ENCODE assay signal across 10 mouse cellular contexts in the genomic region with DNA sequence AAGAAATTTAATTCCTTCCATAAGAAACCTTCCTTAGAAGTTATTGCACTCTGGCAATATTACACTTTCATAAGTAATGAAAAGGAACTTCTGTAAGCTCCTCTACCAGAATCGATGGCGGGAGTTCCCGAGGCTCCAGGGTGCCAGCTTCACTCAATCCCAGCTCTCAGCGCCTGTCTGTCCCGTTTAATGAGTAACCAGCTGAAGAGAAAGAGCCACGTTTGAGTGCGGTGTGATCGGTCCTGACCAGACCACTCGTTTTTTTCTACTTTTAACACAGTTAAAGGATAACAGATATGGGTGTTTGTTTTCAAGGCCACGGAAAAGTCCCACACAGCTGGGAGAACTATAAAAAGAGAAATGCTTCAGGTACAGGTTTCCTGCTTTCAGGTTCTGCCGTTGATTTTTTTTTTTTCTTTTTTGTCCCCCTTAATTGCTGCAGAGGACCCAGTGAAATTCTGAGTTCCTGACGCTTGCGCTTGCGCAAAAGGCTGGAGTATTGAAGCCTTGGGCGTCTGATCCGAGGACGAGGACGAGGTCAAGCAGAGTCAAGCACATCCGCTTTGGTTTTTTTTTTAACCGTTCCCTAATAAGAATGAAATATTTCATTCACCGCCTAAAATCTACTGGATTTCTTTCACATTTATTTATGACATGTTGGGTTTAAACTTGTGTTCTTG. TPM values are rescaled to one million over a fixed set of nuclear protein-coding genes. Genes with fewer than 3 reads are reported as not detected.
DNase-seq lines count a peak whose midpoint lies in the region; ATAC-seq and TF ChIP-seq lines count a peak whose summit lies in the region.
"Had no signal": no experiment of that assay in that cellular context is flagged by ENCODE, and none has a peak within 500 bp of the region (broad histone marks: within the 10 kb centered on the region; RNA-seq: fewer than 3 reads in every experiment).

No protein-coding gene starts in this region.

- peak; percentile 64 for ATAC-seq in lung, postnatal 0 days
- ATAC-seq: midbrain, embryonic 13.5 days had no signal

- H3K4me2 ChIP-seq in lung, postnatal 0 days (replicated peaks; ENCODE audit: low read depth, low read length), result peak overlapping the region; percentile 17; the same call in 1 of the 2 replicates
- H3K4me2 ChIP-seq: midbrain, embryonic 13.5 days had no signal

- DNase-seq in adrenal gland, adult (ENCODE audit: inconsistent age in 2 of 2, low spot score in 1 of 2), result peak; percentile 70 to 85
- no peak for DNase-seq in adrenal gland, postnatal 4 days (ENCODE audit: low spot score in 2 of 2)
- DNase-seq in lung, postnatal 0 days (ENCODE audit: low spot score), result peak; percentile 45
- DNase-seq in lung, postnatal 25 days (ENCODE audit: low spot score), result no peak
- DNase-seq in kidney, postnatal 4 days, result peak; percentile 48 to 65
- DNase-seq in layer of hippocampus, postnatal 25 days (ENCODE audit: extremely low spot score in 1 of 2, low spot score in 1 of 2), result no peak
- DNase-seq in right cerebral cortex, postnatal 36 days (ENCODE audit: low spot score in 2 of 2), result no peak
- DNase-seq: gastrocnemius, postnatal 25 days had no signal

- H3K4me1 ChIP-seq in lung, postnatal 0 days (ENCODE audit: insufficient read depth, low read depth, low read length), result no peaks in the 10 kb centered on the region
- peaks cover 2% of the 10 kb centered on the region; the same call in 1 of the 2 replicates for H3K4me1 ChIP-seq in testis, adult 2 months (ENCODE audit: control insufficient read depth, insufficient read depth, low read length)
- H3K4me1 ChIP-seq: midbrain, embryonic 13.5 days had no signal

- no peak overlapping the region for H3K27ac ChIP-seq in lung, postnatal 0 days (ENCODE audit: low read length)
- no peak overlapping the region for H3K27ac ChIP-seq in testis, adult 2 months (ENCODE audit: control insufficient read depth, insufficient read depth, low read depth, low read length)
- H3K27ac ChIP-seq: midbrain, embryonic 13.5 days had no signal

- TF ChIP-seq POLR2A in testis, adult 2 months (IDR thresholded peaks at IDR 0.05; ENCODE audit: control insufficient read depth, low read depth, low read length), result no peak

- H3K4me3 ChIP-seq in lung, postnatal 0 days (ENCODE audit: low read depth, low read length), result no peak overlapping the region
- H3K4me3 ChIP-seq in testis, adult 2 months (ENCODE audit: control insufficient read depth, low read depth, low read length), result peak overlapping the region; percentile 20
- H3K4me3 ChIP-seq: midbrain, embryonic 13.5 days had no signal

- H3K27me3 ChIP-seq in lung, postnatal 0 days (replicated peaks; ENCODE audit: insufficient read depth, low read length), result no peaks in the 10 kb centered on the region
- no peaks in the 10 kb centered on the region for H3K27me3 ChIP-seq in testis, adult 2 months (ENCODE audit: control insufficient read depth, insufficient read depth, low read length)
- H3K27me3 ChIP-seq: midbrain, embryonic 13.5 days had no signal

- 33% methylated on average over 21 of the region's 21 CpGs for WGBS in lung, postnatal 0 days

- H3K9ac ChIP-seq in lung, postnatal 0 days (replicated peaks; ENCODE audit: low read depth), result 0 out of 2 replicates have a peak overlapping the region, but pooled peaks have one; percentile 1
- H3K9ac ChIP-seq: midbrain, embryonic 13.5 days had no signal

- H3K9me3 ChIP-seq in lung, postnatal 0 days (ENCODE audit: low read length), result no peaks in the 10 kb centered on the region
- H3K9me3 ChIP-seq: midbrain, embryonic 13.5 days had no signal

- no peaks in the 10 kb centered on the region for H3K36me3 ChIP-seq in lung, postnatal 0 days (ENCODE audit: insufficient read depth, low read length)
- H3K36me3 ChIP-seq in testis, adult 2 months (ENCODE audit: control insufficient read depth, insufficient read depth, low read length), result no peaks in the 10 kb centered on the region
- H3K36me3 ChIP-seq: midbrain, embryonic 13.5 days had no signal

- no peak for TF ChIP-seq EP300 in lung, postnatal 0 days (IDR thresholded peaks at IDR 0.05)

- TF ChIP-seq CTCF in lung, postnatal 0 days (IDR thresholded peaks at IDR 0.05), result no peak
- no peak for TF ChIP-seq CTCF in testis, adult 2 months (IDR thresholded peaks at IDR 0.05; ENCODE audit: control insufficient read depth, insufficient read depth, insufficient replicate concordance, low read depth, low read length)

RNA-seq across cellular contexts. Expression of gene Tnks2, which starts 25.5 kb away (rescaled TPM):
- 100 to 1,000 TPM; 146 to 155 TPM for total RNA-seq in adrenal gland, postnatal 4 days (2021)
- polyA plus RNA-seq in lung, postnatal 0 days (2015; fragmentation: Nextera tagmentation; extraction: Ambion mirVana), result 25.4 and 28.7 TPM in 2 replicates
- polyA plus RNA-seq in testis, adult 2 months (2012; rRNA removed), result 7.5 and 10.7 TPM in 2 replicates
- 100 to 1,000 TPM; 129 to 131 TPM for total RNA-seq in layer of hippocampus, postnatal 25 days (2021)

Comparison
In these comparisons a context has a peak if more than half of its experiments do, and no peak if none do; other contexts are left out.
1. DNase-seq: peak in adrenal gland, adult (2 of 2), lung, postnatal 0 days (single experiment) and kidney, postnatal 4 days (2 of 2); none in adrenal gland, postnatal 4 days (0 of 2), lung, postnatal 25 days (single experiment), layer of hippocampus, postnatal 25 days (0 of 2) and right cerebral cortex, postnatal 36 days (0 of 2).